In the genomic region with DNA sequence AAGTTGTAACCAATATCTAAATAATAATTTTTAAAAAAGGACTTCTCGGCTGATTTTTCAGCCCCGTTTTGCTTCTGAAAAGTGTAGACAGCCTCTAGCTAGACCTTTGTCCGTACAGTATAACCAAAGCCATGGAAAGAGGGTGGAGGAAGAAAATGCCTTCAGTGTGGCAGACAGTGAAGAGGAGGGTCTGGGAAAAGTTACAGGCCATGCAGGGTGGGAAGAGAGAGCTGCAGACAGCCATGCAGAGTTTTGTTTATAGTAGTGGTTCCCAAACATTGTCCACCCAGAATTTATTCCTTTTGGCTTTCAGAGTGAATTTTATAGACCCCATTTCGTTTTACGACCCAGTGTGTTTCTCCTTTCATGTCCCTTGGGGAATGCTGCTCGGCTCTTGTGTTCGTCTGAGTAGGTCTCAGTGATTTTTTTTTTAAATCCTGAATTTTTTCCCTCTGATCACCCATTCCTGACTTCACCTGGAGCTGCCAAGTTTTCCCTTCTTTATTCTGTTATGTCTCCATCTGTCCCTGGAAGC, we compare ENCODE assay signal across 23 mouse cellular contexts.
"Had no signal": no experiment of that assay in that cellular context is flagged by ENCODE, and none has a peak within 500 bp of the region (broad histone marks: within the 10 kb centered on the region; RNA-seq: fewer than 3 reads in every experiment).

No protein-coding gene starts in this region.

- H3K36me3 ChIP-seq: limb, embryonic 12.5 days; liver, embryonic 12.5 days; liver, embryonic 15.5 days; lung, embryonic 15.5 days; midbrain, embryonic 12.5 days; midbrain, embryonic 15.5 days; neural tube, embryonic 12.5 days; neural tube, embryonic 15.5 days had no signal

- H3K9me3 ChIP-seq: limb, embryonic 12.5 days; liver, embryonic 12.5 days; liver, embryonic 15.5 days; lung, embryonic 15.5 days; midbrain, embryonic 12.5 days; midbrain, embryonic 15.5 days; neural tube, embryonic 12.5 days; neural tube, embryonic 15.5 days had no signal

- ATAC-seq: inflammation-experienced regulatory T-cells, adult 6 months; liver, embryonic 12.5 days; midbrain, embryonic 15.5 days had no signal

- H3K4me2 ChIP-seq: limb, embryonic 12.5 days; liver, embryonic 12.5 days; liver, embryonic 15.5 days; lung, embryonic 15.5 days; midbrain, embryonic 12.5 days; midbrain, embryonic 15.5 days; neural tube, embryonic 12.5 days; neural tube, embryonic 15.5 days had no signal

- H3K27ac ChIP-seq: left cerebral cortex, adult 2 months; limb, embryonic 12.5 days; liver, embryonic 12.5 days; liver, embryonic 15.5 days; lung, embryonic 15.5 days; midbrain, embryonic 12.5 days; midbrain, embryonic 15.5 days; neural tube, embryonic 12.5 days; neural tube, embryonic 15.5 days; stomach, postnatal 0 days had no signal

- H3K4me3 ChIP-seq: left cerebral cortex, adult 2 months; limb, embryonic 12.5 days; liver, embryonic 12.5 days; liver, embryonic 15.5 days; lung, embryonic 15.5 days; midbrain, embryonic 12.5 days; midbrain, embryonic 15.5 days; neural tube, embryonic 12.5 days; neural tube, embryonic 15.5 days had no signal

- H3K4me1 ChIP-seq: liver, embryonic 12.5 days; liver, embryonic 15.5 days; lung, embryonic 15.5 days; midbrain, embryonic 12.5 days; midbrain, embryonic 15.5 days; neural tube, embryonic 12.5 days; neural tube, embryonic 15.5 days had no signal

- H3K27me3 ChIP-seq: limb, embryonic 12.5 days; liver, embryonic 12.5 days; liver, embryonic 15.5 days; lung, embryonic 15.5 days; midbrain, embryonic 12.5 days; midbrain, embryonic 15.5 days; neural tube, embryonic 12.5 days; neural tube, embryonic 15.5 days had no signal

- DNase-seq: kidney, adult 8-10 months; layer of hippocampus, postnatal 36 days; liver; lung, adult 18-20 months; lung, postnatal 14 days; lung, postnatal 4 days; right cerebral cortex, adult 18-20 months; right cerebral cortex, postnatal 14 days; right cerebral cortex, postnatal 4 days; thymus, adult 2 months; thymus, postnatal 14 days; thymus, postnatal 4 days had no signal

- H3K9ac ChIP-seq: limb, embryonic 12.5 days; liver, embryonic 12.5 days; liver, embryonic 15.5 days; lung, embryonic 15.5 days; midbrain, embryonic 12.5 days; midbrain, embryonic 15.5 days; neural tube, embryonic 12.5 days; neural tube, embryonic 15.5 days had no signal
